Mouse (Mus musculus): Measurements from ENCODE around the gene Habp2. TPM values are rescaled to one million over a fixed set of nuclear protein-coding genes. Genes with fewer than 3 reads are reported as not detected.

The Habp2 gene
- polyA plus RNA-seq, 1 experiment from 2014 or later: 0.14 TPM

DNA sequence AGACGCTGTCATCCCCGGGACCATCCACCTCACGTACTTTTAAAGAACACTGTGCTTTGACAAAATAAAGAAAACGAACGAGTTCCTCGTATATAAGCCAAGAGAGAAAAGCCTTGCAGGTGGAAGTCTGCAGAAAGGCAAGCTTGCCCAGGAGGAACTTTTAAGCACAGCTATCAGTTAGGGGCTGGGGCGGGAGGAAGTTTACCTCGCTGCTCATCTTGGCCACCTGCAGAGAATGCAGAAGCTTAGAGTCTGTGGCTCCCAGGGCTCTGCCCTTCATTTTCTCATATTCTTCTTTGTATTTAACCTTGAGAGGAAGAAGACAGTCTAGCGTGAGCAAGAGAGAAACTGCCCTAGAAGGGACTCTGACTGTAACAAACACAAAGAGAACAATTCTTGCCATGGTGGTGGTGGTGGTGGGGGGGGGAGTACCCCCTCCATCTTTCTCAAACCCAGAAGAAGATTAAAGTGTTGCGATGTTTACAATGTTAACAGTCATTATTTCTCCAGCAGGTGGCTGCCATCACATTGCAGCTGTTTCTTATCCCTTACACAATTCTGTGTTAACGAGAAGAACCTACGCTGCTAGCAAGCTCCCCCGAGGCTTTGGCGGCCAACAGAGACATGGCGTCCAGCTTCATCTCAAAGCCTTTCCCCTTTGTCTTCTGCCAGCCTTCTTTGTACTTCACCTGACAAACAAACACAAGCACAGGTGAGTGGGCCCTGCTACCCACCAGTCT is 77.0 kb downstream of the Habp2 start:
- ATAC-seq: no peak
- no peaks in the 10 kb centered on the region for H3K4me1 ChIP-seq (ENCODE audit: control insufficient read depth, insufficient read depth, low read length)
- H3K4me3 ChIP-seq (ENCODE audit: low read depth, low read length): no peak overlapping the region
- WGBS: 64% methylated on average over 15 of the region's 15 CpGs
- H3K4me2 ChIP-seq (ENCODE audit: low read length): no peak overlapping the region
- H3K27ac ChIP-seq (ENCODE audit: low read length): no peak overlapping the region
- H3K9me3 ChIP-seq (replicated peaks; ENCODE audit: control insufficient read depth, low read length, poor library complexity, severe bottlenecking): no peaks in the 10 kb centered on the region
- H3K27me3 ChIP-seq (ENCODE audit: control insufficient read depth, insufficient read depth, low read depth, low read length): no peaks in the 10 kb centered on the region
- no peak overlapping the region for H3K9ac ChIP-seq (ENCODE audit: low read depth, low read length)
- no peaks in the 10 kb centered on the region for H3K36me3 ChIP-seq (ENCODE audit: control insufficient read depth, insufficient read depth, low read length)

DNA sequence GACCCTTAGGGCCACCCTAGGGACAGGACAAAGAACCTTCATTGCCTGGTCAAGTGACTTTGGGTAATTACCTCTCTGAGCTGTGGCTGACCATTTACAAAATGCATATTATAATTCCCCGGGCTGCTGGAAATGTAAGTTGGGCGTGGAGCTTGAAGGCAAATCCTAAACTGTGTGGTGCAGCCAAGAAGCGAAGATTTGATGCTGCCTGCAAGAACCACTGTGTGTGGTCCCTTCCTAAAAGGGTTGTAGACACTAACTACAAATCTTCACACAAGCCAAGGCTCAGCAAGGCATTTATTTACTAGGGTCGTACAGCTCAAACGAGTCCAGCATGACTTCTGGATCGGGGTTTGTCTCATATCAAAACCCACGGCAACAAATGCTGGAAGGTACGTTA is 77.6 kb downstream of the Habp2 start:
- Histone ChIP-seq H3K36me3 (ENCODE audit: control insufficient read depth, insufficient read depth, low read length) (no peaks in the 10 kb centered on the region), H3K9ac (ENCODE audit: low read depth, low read length) (no peak overlapping the region), H3K4me3 (ENCODE audit: low read depth, low read length) (no peak overlapping the region), H3K27ac (ENCODE audit: low read length) (no peak overlapping the region), H3K4me2 (ENCODE audit: low read length) (no peak overlapping the region), H3K4me1 (ENCODE audit: control insufficient read depth, insufficient read depth, low read length) (no peaks in the 10 kb centered on the region), H3K27me3 (ENCODE audit: control insufficient read depth, insufficient read depth, low read depth, low read length) (no peaks in the 10 kb centered on the region), H3K9me3 (replicated peaks; ENCODE audit: control insufficient read depth, low read length, poor library complexity, severe bottlenecking) (no peaks in the 10 kb centered on the region)
- WGBS: 85% methylated on average over 8 of the region's 8 CpGs
- no peak for ATAC-seq

DNA sequence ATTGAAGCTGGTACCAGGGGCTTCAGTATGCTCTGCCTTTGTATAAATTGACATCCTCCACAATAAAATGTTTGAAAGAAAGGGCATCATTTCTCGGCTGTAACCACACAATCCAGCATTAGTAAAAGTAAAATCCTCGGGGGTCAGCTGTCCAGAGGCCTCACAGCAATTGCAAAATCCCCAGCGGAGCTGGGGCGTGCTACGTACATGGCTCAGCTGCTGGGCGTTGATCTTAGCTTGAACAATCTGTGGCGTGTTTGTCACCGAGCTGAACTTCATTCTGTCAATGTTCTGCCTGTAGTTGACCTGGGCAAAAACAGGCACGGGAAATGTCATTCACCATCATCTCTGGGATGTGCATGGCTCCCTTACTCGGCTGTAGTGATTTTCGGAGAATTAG is 79.2 kb downstream of the Habp2 start:
- Histone ChIP-seq H3K36me3 (ENCODE audit: control insufficient read depth, insufficient read depth, low read length) (no peaks in the 10 kb centered on the region), H3K27ac (ENCODE audit: low read length) (no peak overlapping the region), H3K27me3 (ENCODE audit: control insufficient read depth, insufficient read depth, low read depth, low read length) (no peaks in the 10 kb centered on the region), H3K9ac (ENCODE audit: low read depth, low read length) (no peak overlapping the region), H3K4me1 (ENCODE audit: control insufficient read depth, insufficient read depth, low read length) (no peaks in the 10 kb centered on the region), H3K4me3 (ENCODE audit: low read depth, low read length) (no peak overlapping the region), H3K9me3 (replicated peaks; ENCODE audit: control insufficient read depth, low read length, poor library complexity, severe bottlenecking) (no peaks in the 10 kb centered on the region), H3K4me2 (ENCODE audit: low read length) (no peak overlapping the region)
- ATAC-seq: no peak
- WGBS: 76% methylated on average over 11 of the region's 11 CpGs

DNA sequence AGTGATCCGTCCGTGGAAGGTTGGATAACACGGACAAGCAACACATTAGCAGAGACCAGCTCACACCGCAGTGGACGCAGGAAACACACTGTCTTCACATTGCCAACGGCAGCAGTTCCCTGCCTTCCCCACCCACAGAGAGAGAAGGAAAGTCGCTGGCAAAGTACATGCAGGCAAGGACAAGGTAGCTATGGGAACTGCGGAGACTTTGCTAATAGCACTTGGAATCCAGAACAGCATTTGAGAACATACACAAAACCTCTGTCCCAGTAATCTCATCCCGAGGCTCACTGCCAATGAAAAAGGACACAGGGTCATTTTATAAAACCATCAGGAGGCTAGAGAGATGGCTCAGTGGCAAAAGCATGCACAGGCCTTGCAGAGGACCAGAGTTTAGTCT is 79.7 kb downstream of the Habp2 start:
- no peaks in the 10 kb centered on the region for H3K9me3 ChIP-seq (replicated peaks; ENCODE audit: control insufficient read depth, low read length, poor library complexity, severe bottlenecking)
- ATAC-seq: no peak
- H3K9ac ChIP-seq (ENCODE audit: low read depth, low read length): no peak overlapping the region
- no peaks in the 10 kb centered on the region for H3K36me3 ChIP-seq (ENCODE audit: control insufficient read depth, insufficient read depth, low read length)
- 74% methylated on average over 9 of the region's 9 CpGs for WGBS
- no peaks in the 10 kb centered on the region for H3K27me3 ChIP-seq (ENCODE audit: control insufficient read depth, insufficient read depth, low read depth, low read length)
- H3K27ac ChIP-seq (ENCODE audit: low read length): no peak overlapping the region
- H3K4me1 ChIP-seq (ENCODE audit: control insufficient read depth, insufficient read depth, low read length): no peaks in the 10 kb centered on the region
- H3K4me3 ChIP-seq (ENCODE audit: low read depth, low read length): no peak overlapping the region
- no peak overlapping the region for H3K4me2 ChIP-seq (ENCODE audit: low read length)

DNA sequence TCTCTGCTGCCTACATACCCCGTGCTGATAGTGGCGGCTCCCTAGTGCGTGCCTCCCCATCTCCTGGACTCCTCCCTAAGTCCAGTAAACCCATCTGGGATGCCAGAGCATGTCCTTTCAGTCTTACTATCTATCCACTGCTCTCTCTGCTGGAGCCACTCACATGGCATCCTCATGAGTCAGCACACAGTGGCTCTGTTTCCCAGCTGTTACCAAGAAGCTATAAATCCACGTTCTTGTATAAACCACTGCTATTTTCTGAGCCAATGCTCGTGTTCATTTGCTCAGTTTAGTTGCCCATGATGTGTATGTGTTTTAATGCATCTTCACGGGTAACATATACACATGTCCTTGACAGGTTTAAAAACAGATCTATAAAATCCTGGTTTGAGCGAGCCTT is 80.8 kb downstream of the Habp2 start:
- Histone ChIP-seq H3K4me3 (ENCODE audit: low read depth, low read length) (no peak overlapping the region), H3K4me1 (ENCODE audit: control insufficient read depth, insufficient read depth, low read length) (no peaks in the 10 kb centered on the region), H3K9me3 (replicated peaks; ENCODE audit: control insufficient read depth, low read length, poor library complexity, severe bottlenecking) (no peaks in the 10 kb centered on the region), H3K4me2 (ENCODE audit: low read length) (no peak overlapping the region), H3K27me3 (ENCODE audit: control insufficient read depth, insufficient read depth, low read depth, low read length) (no peaks in the 10 kb centered on the region), H3K27ac (ENCODE audit: low read length) (no peak overlapping the region), H3K9ac (ENCODE audit: low read depth, low read length) (no peak overlapping the region), H3K36me3 (ENCODE audit: control insufficient read depth, insufficient read depth, low read length) (no peaks in the 10 kb centered on the region)
- WGBS: 90% methylated on average over 7 of the region's 7 CpGs
- no peak for ATAC-seq

DNA sequence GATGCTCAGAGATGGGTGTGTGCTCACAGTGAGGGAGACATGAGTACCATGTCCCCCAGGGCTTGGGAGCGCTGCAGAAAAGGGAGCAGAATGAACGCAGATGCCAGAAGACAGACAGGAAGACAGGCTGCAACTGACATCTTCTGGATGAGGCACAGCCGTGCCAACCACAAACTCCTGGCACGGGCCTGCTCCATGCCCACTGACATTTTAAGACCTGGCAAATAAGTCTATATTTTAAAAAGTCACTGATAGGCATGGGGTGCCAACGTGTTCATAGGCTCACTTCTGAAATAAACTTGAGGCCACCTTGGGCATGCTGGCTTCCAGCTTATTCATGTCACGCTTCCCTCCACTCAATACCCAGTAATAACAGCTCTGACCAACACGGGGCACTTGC is 82.0 kb downstream of the Habp2 start:
- Histone ChIP-seq H3K4me1 (ENCODE audit: control insufficient read depth, insufficient read depth, low read length) (no peaks in the 10 kb centered on the region), H3K36me3 (ENCODE audit: control insufficient read depth, insufficient read depth, low read length) (no peaks in the 10 kb centered on the region), H3K4me2 (ENCODE audit: low read length) (no peak overlapping the region), H3K9me3 (replicated peaks; ENCODE audit: control insufficient read depth, low read length, poor library complexity, severe bottlenecking) (no peaks in the 10 kb centered on the region), H3K27me3 (ENCODE audit: control insufficient read depth, insufficient read depth, low read depth, low read length) (no peaks in the 10 kb centered on the region), H3K27ac (ENCODE audit: low read length) (no peak overlapping the region), H3K4me3 (ENCODE audit: low read depth, low read length) (no peak overlapping the region), H3K9ac (ENCODE audit: low read depth, low read length) (no peak overlapping the region)
- no peak for ATAC-seq
- 89% methylated on average over 7 of the region's 7 CpGs for WGBS

Other genes starting within 250 kb of the Habp2 start
- 0.97 and 1.3 TPM in 2 replicates for gene Nrap, start 102.9 kb downstream of the Habp2 start, polyA plus RNA-seq (2015; fragmentation: Nextera tagmentation; extraction: Ambion mirVana)
- 22.2 and 26.0 TPM in 2 replicates for gene Casp7, start 110.0 kb downstream of the Habp2 start, polyA plus RNA-seq (2015; fragmentation: Nextera tagmentation; extraction: Ambion mirVana)
- gene Plekhs1, start 174.5 kb downstream of the Habp2 start, polyA plus RNA-seq (2015; fragmentation: Nextera tagmentation; extraction: Ambion mirVana): 0.09 and 0.29 TPM in 2 replicates

Measured in midbrain, embryonic 16.5 days (tissue).